ENCODE assay signal across 8 mouse cellular contexts in the genomic region with DNA sequence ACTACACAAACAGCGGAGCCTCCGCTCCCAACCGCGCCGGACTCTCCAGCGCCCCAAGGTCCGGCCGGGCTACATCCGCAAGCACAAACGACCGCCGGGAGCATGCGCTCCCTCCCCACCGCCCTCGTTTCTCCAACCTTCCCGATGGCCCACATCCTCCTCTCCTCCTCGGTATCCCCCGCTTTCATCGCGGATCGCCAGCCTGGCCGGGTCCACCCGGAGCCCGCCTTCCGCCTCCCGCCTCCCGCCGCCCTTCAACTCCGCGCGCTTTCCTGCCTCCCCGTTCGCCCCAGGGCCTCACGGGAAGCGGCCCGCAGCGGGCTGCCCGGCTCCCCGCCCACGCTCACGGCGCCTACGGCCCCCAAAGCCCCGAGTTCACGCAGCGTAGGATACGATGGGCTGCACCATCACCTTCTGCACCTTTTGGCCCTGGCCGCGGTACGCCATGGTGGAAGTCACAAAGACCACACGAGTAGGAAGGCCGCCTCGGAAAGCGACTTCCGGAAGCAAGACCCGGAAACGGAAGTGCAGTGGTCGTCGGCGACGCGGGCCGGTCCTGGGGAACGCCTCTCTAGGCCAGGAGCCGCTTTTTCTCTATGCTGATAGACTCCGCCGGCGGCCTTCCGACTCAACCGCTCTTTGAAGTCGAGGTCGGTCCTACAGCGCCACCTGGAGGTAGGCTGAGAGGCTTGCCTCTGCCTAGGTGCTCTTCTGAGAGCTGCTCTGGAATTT. TPM values are rescaled to one million over a fixed set of nuclear protein-coding genes. Genes with fewer than 3 reads are reported as not detected.
DNase-seq lines count a peak whose midpoint lies in the region; ATAC-seq and TF ChIP-seq lines count a peak whose summit lies in the region.

A gene (minus strand): TSS at position 521 of the 732 bp plus-strand sequence.

- peak within 1 kb of the TSS; percentile 66 for H3K27ac ChIP-seq in CH12.LX (ENCODE audit: insufficient read depth, low read depth)
- H3K27ac ChIP-seq in forebrain, embryonic 11.5 days (ENCODE audit: low read depth, low read length) = peak within 1 kb of the TSS; percentile 70
- H3K27ac ChIP-seq in heart, embryonic 16.5 days (ENCODE audit: low read length) = peak within 1 kb of the TSS; percentile 91
- peak within 1 kb of the TSS; percentile 90 for H3K27ac ChIP-seq in liver, embryonic 15.5 days (replicated peaks)
- H3K27ac ChIP-seq in neural tube, embryonic 12.5 days = peak within 1 kb of the TSS; percentile 74

- H3K27me3 ChIP-seq in CH12.LX (replicated peaks) = no peaks in the 10 kb centered on the region
- no peaks in the 10 kb centered on the region for H3K27me3 ChIP-seq in forebrain, embryonic 11.5 days (ENCODE audit: control insufficient read depth, insufficient read depth, low read length)
- H3K27me3 ChIP-seq in heart, embryonic 16.5 days (ENCODE audit: control insufficient read depth, insufficient read depth, low read length) = no peaks in the 10 kb centered on the region
- no peaks in the 10 kb centered on the region for H3K27me3 ChIP-seq in liver, embryonic 15.5 days
- H3K27me3 ChIP-seq in neural tube, embryonic 12.5 days (replicated peaks) = no peaks in the 10 kb centered on the region

- in situ Hi-C loops in CH12.LX (cut with MboI; ENCODE audit: low pct_ligation_motif_present, low pct_unique_long_range_greater_than_20kb, low sequenced_read_pairs) = loop anchor here (5.0 to 25.0 kb wide), 3 partner anchors 223 to 423 kb away; a partner anchor contains a TSS

- H3K9me3 ChIP-seq in CH12.LX (replicated peaks; ENCODE audit: low read length) = no peaks in the 10 kb centered on the region
- no peaks in the 10 kb centered on the region for H3K9me3 ChIP-seq in forebrain, embryonic 11.5 days (ENCODE audit: control insufficient read depth, low read length)
- H3K9me3 ChIP-seq in heart, embryonic 16.5 days (replicated peaks; ENCODE audit: control insufficient read depth, low read length) = no peaks in the 10 kb centered on the region
- no peaks in the 10 kb centered on the region for H3K9me3 ChIP-seq in liver, embryonic 15.5 days (replicated peaks)
- no peaks in the 10 kb centered on the region for H3K9me3 ChIP-seq in neural tube, embryonic 12.5 days

- H3K9ac ChIP-seq in CH12.LX (ENCODE audit: insufficient read depth, low read depth) = peak within 1 kb of the TSS; percentile 89
- peak within 1 kb of the TSS; percentile 79 for H3K9ac ChIP-seq in forebrain, embryonic 11.5 days (ENCODE audit: low read length)
- H3K9ac ChIP-seq in heart, embryonic 16.5 days (ENCODE audit: low read length) = peak within 1 kb of the TSS; percentile 97
- peak within 1 kb of the TSS; percentile 89 for H3K9ac ChIP-seq in liver, embryonic 15.5 days
- H3K9ac ChIP-seq in neural tube, embryonic 12.5 days = peak within 1 kb of the TSS; percentile 97

- under 1% methylated on average over 73 of the region's 73 CpGs for WGBS in forebrain, embryonic 11.5 days
- under 1% methylated on average over 73 of the region's 73 CpGs for WGBS in heart, embryonic 16.5 days
- WGBS in liver, embryonic 15.5 days (ENCODE audit: insufficient replicate concordance) = under 1% methylated on average over 73 of the region's 73 CpGs
- WGBS in neural tube, embryonic 12.5 days = under 1% methylated on average over 73 of the region's 73 CpGs

- peaks cover 26 to 41% of the 10 kb centered on the region in 2 experiments for H3K36me3 ChIP-seq in CH12.LX (replicated peaks in 1 of 2; ENCODE audit: control insufficient read depth in 1 of 2, insufficient read depth in 1 of 2, low read length in 1 of 2)
- peaks cover 16% of the 10 kb centered on the region; the same call in 1 of the 2 replicates for H3K36me3 ChIP-seq in forebrain, embryonic 11.5 days (ENCODE audit: control insufficient read depth, insufficient read depth, low read length)
- H3K36me3 ChIP-seq in heart, embryonic 16.5 days (ENCODE audit: control insufficient read depth, insufficient read depth) = peaks cover 48% of the 10 kb centered on the region
- H3K36me3 ChIP-seq in liver, embryonic 15.5 days (replicated peaks) = peaks cover 39% of the 10 kb centered on the region
- peaks cover 32% of the 10 kb centered on the region for H3K36me3 ChIP-seq in neural tube, embryonic 12.5 days

- no peak for TF ChIP-seq EP300 in CH12.LX (IDR thresholded peaks at IDR 0.05; ENCODE audit: low read length)

- DNase-seq in CH12.LX (ENCODE audit: extremely low read depth) = peak; percentile 99
- DNase-seq in c-Kit-positive CD71-positive TER-119-negative erythroid progenitor cells, embryonic 14.5 days (ENCODE audit: low read depth) = peak; percentile 97
- DNase-seq in forebrain, embryonic 11.5 days (ENCODE audit: low spot score) = peak; percentile 99
- DNase-seq in kidney, postnatal 36 days = peak; percentile 97 to 98
- peak; percentile 99 for DNase-seq in telencephalon, adult 2 months (ENCODE audit: low read depth, low spot score)

- H3K4me3 ChIP-seq in CH12.LX (replicated peaks in 1 of 3; ENCODE audit: low read depth in 2 of 3, low read length in 2 of 3, poor library complexity in 1 of 3) = peak within 1 kb of the TSS; percentile 71 to 91 (median 84)
- H3K4me3 ChIP-seq in forebrain, embryonic 11.5 days (ENCODE audit: low read depth, low read length) = peak within 1 kb of the TSS; percentile 74
- peak within 1 kb of the TSS; percentile 96 for H3K4me3 ChIP-seq in heart, embryonic 16.5 days (ENCODE audit: low read length)
- peak within 1 kb of the TSS; percentile 98 for H3K4me3 ChIP-seq in liver, embryonic 15.5 days (replicated peaks)
- peak within 1 kb of the TSS; percentile 95 for H3K4me3 ChIP-seq in neural tube, embryonic 12.5 days

- TF ChIP-seq RAD21 in CH12.LX (IDR thresholded peaks at IDR 0.05; ENCODE audit: low read depth, low read length) = peak; percentile 94

- peak; percentile 97 for ATAC-seq in forebrain, embryonic 11.5 days (replicated peaks; ENCODE audit: low FRiP score)
- ATAC-seq in heart, embryonic 16.5 days (replicated peaks; ENCODE audit: extremely low read depth, insufficient read depth, low FRiP score) = peak; percentile 96
- ATAC-seq in liver, embryonic 15.5 days (ENCODE audit: insufficient read depth) = peak; percentile 96
- peak; percentile 96 for ATAC-seq in neural tube, embryonic 12.5 days (ENCODE audit: low FRiP score, low read depth)

- peaks cover 32% of the 10 kb centered on the region for H3K79me2 ChIP-seq in CH12.LX (replicated peaks; ENCODE audit: control insufficient read depth, extremely low read depth, insufficient read depth, poor library complexity, severe bottlenecking)

- TF ChIP-seq POLR2A in CH12.LX (IDR thresholded peaks at IDR 0.05; ENCODE audit: low read depth, low read length) = peak; percentile 90

- H3K4me1 ChIP-seq in CH12.LX (ENCODE audit: control insufficient read depth in 1 of 2, insufficient read depth in 2 of 2) = peaks cover 0 to 30% of the 10 kb centered on the region in 2 experiments; a peak in 3 of 4 replicates
- H3K4me1 ChIP-seq in forebrain, embryonic 11.5 days (replicated peaks; ENCODE audit: control insufficient read depth, insufficient read depth, low read length) = no peaks in the 10 kb centered on the region
- H3K4me1 ChIP-seq in heart, embryonic 16.5 days (ENCODE audit: control insufficient read depth, insufficient read depth, low read length) = peaks cover 10% of the 10 kb centered on the region
- peaks cover 32% of the 10 kb centered on the region for H3K4me1 ChIP-seq in liver, embryonic 15.5 days (replicated peaks)
- H3K4me1 ChIP-seq in neural tube, embryonic 12.5 days = peaks cover 8% of the 10 kb centered on the region; the same call in 1 of the 2 replicates

- dilution Hi-C loops in CH12.LX (cut with MboI; ENCODE audit: extremely low pct_ligation_motif_present, extremely low pct_unique_long_range_greater_than_20kb, low sequenced_read_pairs) = no loop called here

- peak within 1 kb of the TSS; percentile 97 for H3K4me2 ChIP-seq in CH12.LX (ENCODE audit: insufficient read depth, low read depth, poor library complexity, severe bottlenecking)
- H3K4me2 ChIP-seq in forebrain, embryonic 11.5 days (ENCODE audit: low read depth, low read length, severe bottlenecking) = peak within 1 kb of the TSS; percentile 61
- H3K4me2 ChIP-seq in heart, embryonic 16.5 days (ENCODE audit: low read depth, low read length) = peak within 1 kb of the TSS; percentile 73
- H3K4me2 ChIP-seq in liver, embryonic 15.5 days = peak within 1 kb of the TSS; percentile 72
- H3K4me2 ChIP-seq in neural tube, embryonic 12.5 days (replicated peaks) = peak within 1 kb of the TSS; percentile 73

- TF ChIP-seq CTCF in CH12.LX (conservative IDR thresholded peaks at IDR 0.05 in 1 of 2, IDR thresholded peaks at IDR 0.05 in 1 of 2; ENCODE audit: low read depth in 2 of 2, low read length in 2 of 2) = peak; percentile 68 to 98

TF ChIP-seq in CH12.LX, 34 proteins besides CTCF, POLR2A, EP300 and RAD21 (continues in another document):
- TF ChIP-seq MXI1 (IDR thresholded peaks at IDR 0.05; ENCODE audit: low read depth, low read length) (peak; percentile 76), ELF1 (IDR thresholded peaks at IDR 0.05; ENCODE audit: low read depth, low read length) (peak; percentile 97), HCFC1 (IDR thresholded peaks at IDR 0.05; ENCODE audit: low read depth, low read length) (peak; percentile 93), E2F4 (IDR thresholded peaks at IDR 0.05; ENCODE audit: insufficient replicate concordance, low read depth, low read length) (0 out of 2 replicates have a peak, but pooled peaks have one; percentile 22), ZMIZ1 (IDR thresholded peaks at IDR 0.05; ENCODE audit: low read depth, low read length) (0 out of 2 replicates have a peak, but pooled peaks have one; percentile 29), MAX (IDR thresholded peaks at IDR 0.05; ENCODE audit: low read length) (peak; percentile 75; the same call in 1 of the 2 replicates), TCF12 (IDR thresholded peaks at IDR 0.05; ENCODE audit: low read depth, low read length) (peak; percentile 80), SIN3A (IDR thresholded peaks at IDR 0.05; ENCODE audit: low read length) (peak; percentile 83), UBTF (IDR thresholded peaks at IDR 0.05; ENCODE audit: low read depth, low read length) (0 out of 2 replicates have a peak, but pooled peaks have one; percentile 60), PAX5 (IDR thresholded peaks at IDR 0.05; ENCODE audit: low read length) (no peak), KAT2A (IDR thresholded peaks at IDR 0.05; ENCODE audit: insufficient replicate concordance, low read length) (peak; percentile 86; the same call in 1 of the 2 replicates), MEF2A (IDR thresholded peaks at IDR 0.05; ENCODE audit: borderline replicate concordance, low read depth, low read length) (peak; percentile 58; the same call in 1 of the 2 replicates)

RNA-seq across cellular contexts. Expression of the gene that starts here (rescaled TPM):
- total RNA-seq in CH12.LX (2012; rRNA removed) (405 and 498 TPM in 2 replicates), CH12.LX (2014; rRNA removed) (877 and 995 TPM in 2 replicates)
- 417 and 508 TPM in 2 replicates for polyA plus RNA-seq in CH12.LX (2012; ENCODE audit: insufficient read length, low read depth)
- polyA plus RNA-seq in forebrain, embryonic 11.5 days (2014; fragmentation: Nextera tagmentation; extraction: Ambion mirVana) = 801 and 823 TPM in 2 replicates
- polyA plus RNA-seq in heart, embryonic 16.5 days (2015; fragmentation: Nextera tagmentation; extraction: Ambion mirVana) = 356 and 367 TPM in 2 replicates
- polyA plus RNA-seq in liver, embryonic 15.5 days (2015; fragmentation: Nextera tagmentation; extraction: Ambion mirVana) = 292 and 335 TPM in 2 replicates
- polyA plus RNA-seq in neural tube, embryonic 12.5 days (2016; fragmentation: Nextera tagmentation; extraction: Ambion mirVana) = 638 and 670 TPM in 2 replicates

Comparison
In these comparisons a context has a peak if more than half of its experiments do, and no peak if none do; other contexts are left out.
1. Peak in every context shown above with its lines: DNase-seq, ATAC-seq, H3K4me3 ChIP-seq and H3K27ac ChIP-seq.